Mouse (Mus musculus) T-cell, adult 2 months (primary cell): ENCODE data around the gene Rmnd5b.
A peak's percentile ranks its signal among the peaks of the same experiment; 100 is the strongest.

ENCODE experiments used
- DNase-seq: peaks from one replicate; pipeline ENCODE4 v3.0.0; 2022; ENCODE audit warnings: low spot score

Rmnd5b gene

GRCm38 (mm10) chr11:51649111-51649888 lies 13.6 kb upstream of the Rmnd5b start:
- no peak for DNase-seq

DNA sequence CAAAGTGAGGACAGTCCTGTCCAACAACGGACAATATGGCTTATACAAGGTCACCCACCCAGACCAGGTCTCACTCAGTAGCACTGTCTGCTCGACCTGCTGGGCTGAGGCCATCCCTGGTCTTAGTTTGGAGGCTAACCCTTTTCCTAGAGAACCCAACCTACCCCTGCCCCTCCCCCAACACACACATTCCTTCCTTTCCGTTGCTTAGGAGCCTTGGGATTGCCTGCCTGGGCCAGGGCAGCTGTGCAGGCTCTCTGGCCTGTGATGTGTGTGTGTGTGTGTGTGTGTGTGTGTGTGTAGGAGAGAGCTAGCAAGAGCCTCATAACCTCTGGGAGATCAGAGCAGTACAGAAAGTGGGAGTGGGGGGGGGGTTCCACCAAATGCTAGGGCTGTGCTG lies 12.9 kb upstream of the Rmnd5b start:
- no peak for DNase-seq

DNA sequence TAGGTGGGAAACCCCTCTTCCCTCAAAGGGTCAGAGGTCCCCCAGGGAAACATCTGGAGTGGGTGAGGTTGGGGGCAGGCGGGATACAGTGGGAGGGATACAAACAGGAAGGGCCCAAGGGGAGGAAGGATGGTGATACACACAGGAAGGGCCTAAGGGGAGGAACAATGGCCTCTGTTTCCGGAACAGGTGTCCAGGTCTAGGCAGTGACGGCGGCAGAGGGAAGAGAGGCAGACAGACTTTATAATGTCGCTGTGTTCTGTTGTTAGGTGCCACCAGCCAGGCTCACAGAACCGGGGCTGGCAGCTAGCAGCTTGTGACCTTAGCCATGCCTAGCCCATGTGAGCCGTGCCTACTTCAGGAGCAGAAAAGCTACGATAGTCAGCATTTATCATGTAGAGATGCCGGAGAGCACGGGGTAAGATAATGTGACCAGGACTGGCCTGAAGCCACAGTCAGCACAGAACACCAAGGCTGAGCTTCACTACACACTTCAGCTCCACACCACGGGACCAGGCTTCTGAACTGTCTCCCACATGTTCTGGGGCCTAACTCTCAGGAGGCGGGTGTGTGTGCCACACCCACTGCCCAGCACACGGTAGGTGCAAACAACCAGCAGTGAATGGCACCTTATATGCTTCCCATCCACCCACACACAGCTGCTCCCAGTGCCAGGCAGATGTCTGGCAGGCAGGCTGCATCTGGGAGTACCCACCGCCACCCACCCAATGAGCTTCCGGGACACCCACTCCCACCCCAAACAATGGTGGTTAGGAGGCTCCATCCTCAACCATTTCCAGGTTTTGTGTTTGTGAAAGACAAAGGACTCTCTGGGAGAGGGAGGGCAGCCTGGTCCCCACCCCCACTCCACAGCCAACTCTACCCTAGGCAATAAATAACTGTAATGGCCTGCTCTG lies 11.3 kb upstream of the Rmnd5b start:
- DNase-seq: no peak

GRCm38 (mm10) chr11:51646245-51646644 lies 10.5 kb upstream of the Rmnd5b start:
- no peak for DNase-seq

GRCm38 (mm10) chr11:51645293-51645692 lies 9.6 kb upstream of the Rmnd5b start:
- DNase-seq: no peak

DNA sequence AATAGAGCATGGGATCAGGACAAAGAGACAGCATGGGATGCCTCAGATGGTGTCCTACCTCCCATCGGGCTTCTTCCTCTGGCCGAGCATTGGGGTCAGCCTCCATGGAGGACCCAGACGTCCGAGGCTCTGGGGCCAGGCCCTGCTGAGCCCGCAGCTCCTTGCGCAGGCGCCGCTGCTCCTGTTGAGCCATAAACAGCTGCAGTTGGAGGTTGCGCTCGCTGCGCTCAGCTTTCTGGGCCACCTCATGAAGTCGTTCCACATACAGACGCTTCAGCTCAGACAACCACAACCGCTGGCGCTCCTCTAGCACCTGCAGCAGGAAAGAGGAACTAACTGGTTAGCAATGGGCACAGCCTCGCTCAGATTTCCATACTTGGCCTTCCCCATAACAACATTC lies 8.5 kb upstream of the Rmnd5b start:
- peak; percentile 48 for DNase-seq

DNA sequence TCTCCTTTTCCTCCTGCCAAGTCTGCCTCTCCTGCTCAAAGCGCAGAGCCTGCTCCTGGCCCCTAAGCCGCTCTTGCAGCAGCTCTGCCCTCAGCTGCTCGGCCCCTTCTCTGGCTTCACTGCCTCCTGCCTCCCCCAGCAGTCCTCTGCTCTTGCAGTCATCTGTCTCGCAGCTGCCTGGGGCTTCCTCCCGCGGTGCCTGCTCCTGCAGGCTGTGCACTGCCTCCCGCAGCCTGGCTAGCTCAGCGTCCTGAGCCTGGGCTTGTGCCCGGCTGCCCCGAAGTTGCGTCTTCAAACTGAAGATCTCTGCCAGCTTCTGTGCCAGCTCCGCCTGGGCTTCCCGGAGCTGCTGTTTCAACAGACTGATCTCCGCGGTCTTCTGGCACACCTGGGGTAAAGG lies 8.1 kb upstream of the Rmnd5b start:
- no peak for DNase-seq

DNA sequence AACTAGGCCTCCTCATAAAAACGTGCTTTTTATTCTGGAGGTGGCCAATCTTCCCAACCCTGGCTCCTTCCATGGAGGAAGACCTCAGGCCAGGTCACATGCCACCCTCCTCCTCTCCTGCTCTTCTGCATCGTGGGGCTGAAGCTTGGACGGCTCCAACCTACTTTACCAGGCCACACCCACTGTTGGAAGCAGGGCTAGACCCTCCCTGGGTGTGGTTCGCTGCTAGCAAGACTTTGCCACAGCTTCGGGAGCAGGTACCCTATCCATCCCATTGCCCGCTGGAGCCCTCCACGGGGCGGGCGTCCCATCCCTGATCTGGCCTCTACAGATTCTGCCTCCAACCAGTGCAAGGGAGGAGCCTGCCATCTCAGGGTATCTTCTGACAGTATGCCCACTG lies 7.5 kb upstream of the Rmnd5b start:
- no peak for DNase-seq

GRCm38 (mm10) chr11:51640748-51641147 lies 5.1 kb upstream of the Rmnd5b start:
- DNase-seq: no peak

DNA sequence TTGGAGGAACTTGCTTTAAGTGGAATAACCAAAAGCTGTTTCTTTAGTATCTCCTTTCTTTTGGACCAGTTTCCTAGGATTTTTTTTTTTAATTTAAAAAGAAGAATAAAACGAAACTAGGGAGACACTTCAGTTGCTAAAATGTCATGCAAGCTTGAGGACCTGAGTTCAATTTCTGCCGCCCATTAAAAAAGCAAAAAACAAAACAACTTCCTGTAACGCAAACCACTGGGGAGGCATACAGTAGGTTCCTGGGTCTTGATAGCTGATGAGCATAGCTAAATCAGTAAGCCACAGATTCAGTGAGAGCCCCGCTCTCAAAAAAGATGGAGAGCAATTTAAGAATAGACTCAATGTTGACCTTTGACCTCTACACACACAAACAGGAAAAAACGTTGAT lies 2.8 kb upstream of the Rmnd5b start:
- DNase-seq: no peak

DNA sequence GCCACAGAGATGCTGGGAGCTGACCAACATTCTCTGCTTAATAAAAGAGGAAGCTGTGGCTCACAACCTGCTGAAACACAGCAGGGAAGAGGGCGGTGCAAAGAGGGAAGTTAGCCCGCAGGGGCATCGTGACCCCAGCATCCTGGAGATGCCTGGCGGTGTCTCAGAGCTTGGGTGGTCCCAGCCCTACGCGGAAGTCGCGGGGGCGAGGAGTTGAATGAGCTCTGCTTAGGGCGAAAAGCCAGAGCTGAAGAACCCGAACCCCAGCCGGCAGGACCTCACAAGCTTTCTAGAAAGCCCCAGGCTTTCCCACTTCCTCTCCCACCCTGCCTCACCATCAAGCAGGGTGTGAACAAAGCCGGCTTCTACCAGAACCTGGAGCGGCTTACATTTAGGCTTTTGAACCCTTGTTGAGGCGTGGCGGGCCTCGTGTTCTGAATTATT lies 2.3 kb upstream of the Rmnd5b start:
- peak; percentile 62 for DNase-seq

- DNase-seq: peak; percentile 83
Measured at GRCm38 (mm10) chr11:51636323-51636684, 608 bp upstream of the Rmnd5b start.

GRCm38 (mm10) chr11:51635127-51635524 lies 570 bp downstream of the Rmnd5b start:
- no peak for DNase-seq

DNA sequence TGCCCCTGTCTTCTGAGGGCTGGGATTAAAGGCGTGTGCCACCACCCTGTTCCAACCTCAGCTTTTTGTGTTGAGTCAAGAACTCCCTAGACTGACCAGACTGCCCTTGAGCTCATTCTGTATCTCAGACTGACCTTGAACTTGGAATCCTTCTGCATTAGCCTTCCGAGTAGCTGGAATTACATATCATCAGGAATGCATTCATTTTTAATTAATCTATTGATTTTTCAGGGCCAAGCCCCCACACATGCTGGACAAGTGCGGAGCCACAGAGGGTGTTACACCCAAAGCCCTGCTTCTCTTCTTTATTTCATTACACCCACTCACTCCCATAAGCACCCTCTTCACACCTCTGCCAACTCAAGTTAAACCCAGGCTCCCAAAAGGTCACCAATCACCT lies 2.0 kb downstream of the Rmnd5b start:
- no peak for DNase-seq

- DNase-seq: peak; percentile 37
Measured at GRCm38 (mm10) chr11:51633200-51633599, 2.5 kb downstream of the Rmnd5b start.

DNA sequence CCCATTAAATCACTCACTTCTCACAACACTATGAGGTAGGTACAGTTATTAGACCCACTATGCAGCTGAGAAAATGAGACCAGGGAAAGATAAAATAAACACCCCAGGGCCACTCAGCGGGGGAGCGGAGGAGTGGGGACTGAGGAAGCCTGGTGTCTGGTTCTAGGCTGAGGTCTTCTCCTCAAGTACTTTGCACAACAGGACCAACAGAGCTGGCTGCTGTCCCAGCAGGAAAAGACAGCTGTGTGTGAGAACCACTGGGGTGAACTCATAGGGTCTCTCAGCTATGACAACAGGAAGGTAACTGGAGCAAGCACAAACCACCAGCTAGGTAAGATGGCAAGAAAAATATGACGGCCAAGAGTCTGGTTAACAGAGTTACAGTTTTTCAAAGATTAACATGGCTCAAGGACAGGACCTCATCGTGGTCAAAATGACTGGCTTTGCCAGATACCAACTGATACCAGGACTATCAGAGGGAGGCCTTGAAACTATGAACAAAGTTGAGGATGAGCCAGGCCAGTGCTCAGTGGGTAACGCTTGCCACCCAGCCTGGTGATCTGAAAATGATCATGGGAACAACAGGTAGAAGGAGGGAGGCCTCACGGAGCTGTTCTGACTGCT lies 3.5 kb downstream of the Rmnd5b start:
- DNase-seq: no peak

DNA sequence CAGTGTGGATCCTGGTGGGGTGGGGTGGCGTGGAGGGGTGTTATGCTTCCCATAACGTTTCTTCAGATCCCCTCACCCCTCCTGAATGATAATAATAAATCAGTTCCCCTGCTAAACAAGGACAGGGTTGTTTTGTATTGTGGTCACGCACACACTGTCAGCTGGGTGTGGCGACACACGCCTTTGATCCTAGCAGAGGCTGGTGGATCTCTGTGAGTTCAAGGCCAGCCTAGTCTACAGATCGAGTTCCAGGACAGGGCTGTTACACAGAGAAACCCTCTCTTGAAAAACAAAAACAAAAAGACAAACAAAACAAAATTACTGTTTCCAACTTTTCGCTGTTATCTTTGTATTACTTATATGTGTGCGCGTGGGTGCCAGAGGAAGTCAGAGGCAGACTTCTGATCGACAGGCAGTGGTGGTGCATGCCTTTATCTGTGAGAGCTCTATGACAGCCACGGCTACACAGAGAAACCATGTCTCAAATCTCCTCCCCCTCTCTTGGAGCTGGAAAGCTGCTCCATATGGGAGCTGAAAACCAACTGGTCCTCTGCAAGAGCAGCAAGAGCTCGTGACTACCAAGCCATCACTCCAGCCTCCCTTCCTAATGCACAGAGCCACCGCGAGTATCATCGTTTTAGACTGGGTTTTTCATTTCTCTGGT lies 5.9 kb downstream of the Rmnd5b start:
- DNase-seq: no peak

DNA sequence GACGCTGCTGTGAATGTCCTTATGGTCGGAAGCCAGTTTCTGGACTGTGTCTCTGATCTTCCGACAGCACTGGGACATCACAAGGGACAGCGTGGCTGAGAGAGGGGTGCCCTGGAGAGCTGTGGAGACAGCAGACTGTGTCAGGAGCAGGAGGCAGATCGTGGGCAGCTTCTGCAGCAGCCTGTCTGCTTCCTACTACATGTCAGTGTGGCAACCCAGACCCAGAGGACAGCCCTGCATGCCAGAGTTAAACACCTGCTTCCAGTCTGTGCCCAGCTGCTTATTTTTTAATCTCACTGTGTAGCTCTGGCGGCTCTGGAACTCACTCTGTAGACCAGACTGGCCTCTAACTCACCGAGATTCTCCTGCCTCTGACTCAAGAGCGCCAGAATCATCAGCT lies 7.8 kb downstream of the Rmnd5b start:
- DNase-seq: no peak

GRCm38 (mm10) chr11:51627425-51627824 lies 8.3 kb downstream of the Rmnd5b start:
- DNase-seq: no peak

GRCm38 (mm10) chr11:51625187-51625820 lies 10.4 kb downstream of the Rmnd5b start:
- no peak for DNase-seq

- no peak for DNase-seq
Measured at GRCm38 (mm10) chr11:51622971-51623491, 12.7 kb downstream of the Rmnd5b start.
